Mouse (Mus musculus) limb, embryonic 10.5 days (tissue): ENCODE measurements around the gene Sufu. TPM values are rescaled to one million over a fixed set of nuclear protein-coding genes. Genes with fewer than 3 reads are reported as not detected.

Experiments
- DNase-seq: peaks from one replicate; pipeline ENCODE4 v3.0.0-alpha.2; 2017; ENCODE audit warnings: low spot score
- H3K27ac ChIP-seq: fragments of 300-500 bp; sonication (generic); 2 replicates; pipeline ENCODE4 v1.5.1; 2016; ENCODE audit warnings: mild to moderate bottlenecking
- H3K27me3 ChIP-seq: fragments of 300-500 bp; sonication (generic); 2 replicates; pipeline ENCODE4 v1.6.1; 2016; ENCODE audit warnings: low read depth, mild to moderate bottlenecking; ENCODE audit not compliant: poor library complexity, severe bottlenecking
- H3K36me3 ChIP-seq: fragments of 300-500 bp; sonication (generic); 2 replicates; pipeline ENCODE4 v1.6.1; 2016; ENCODE audit warnings: mild to moderate bottlenecking, moderate library complexity
- H3K4me1 ChIP-seq: fragments of 300-500 bp; sonication (generic); 2 replicates; pipeline ENCODE4 v1.6.1; 2016
- H3K4me3 ChIP-seq: fragments of 300-500 bp; sonication (generic); 2 replicates; pipeline ENCODE4 v1.5.1; 2016; ENCODE audit warnings: mild to moderate bottlenecking, moderate library complexity
- H3K9me3 ChIP-seq: fragments of 300-500 bp; sonication (generic); replicated peaks from 2 replicates; pipeline ENCODE4 v1.6.1; 2016; ENCODE audit warnings: mild to moderate bottlenecking
- WGBS: fragments of 180-500 bp; shearing (Covaris S2); methylation state at CpG from one replicate; pipeline ENCODE4 v1.1.7; 2016; 5-methylcytosine and 5-hydroxymethylcytosine counted together
- polyA plus RNA-seq: library from polyadenylated mRNA; unstranded; fragments of >200 nt; fragmentation: Nextera tagmentation; extraction: Ambion mirVana; gene quantifications from 2 replicates; pipeline ENCODE4 v1.2.1, GENCODE M21; 2016

The Sufu gene
- polyA plus RNA-seq, 1 experiment from 2014 or later: 58.5 TPM

DNA sequence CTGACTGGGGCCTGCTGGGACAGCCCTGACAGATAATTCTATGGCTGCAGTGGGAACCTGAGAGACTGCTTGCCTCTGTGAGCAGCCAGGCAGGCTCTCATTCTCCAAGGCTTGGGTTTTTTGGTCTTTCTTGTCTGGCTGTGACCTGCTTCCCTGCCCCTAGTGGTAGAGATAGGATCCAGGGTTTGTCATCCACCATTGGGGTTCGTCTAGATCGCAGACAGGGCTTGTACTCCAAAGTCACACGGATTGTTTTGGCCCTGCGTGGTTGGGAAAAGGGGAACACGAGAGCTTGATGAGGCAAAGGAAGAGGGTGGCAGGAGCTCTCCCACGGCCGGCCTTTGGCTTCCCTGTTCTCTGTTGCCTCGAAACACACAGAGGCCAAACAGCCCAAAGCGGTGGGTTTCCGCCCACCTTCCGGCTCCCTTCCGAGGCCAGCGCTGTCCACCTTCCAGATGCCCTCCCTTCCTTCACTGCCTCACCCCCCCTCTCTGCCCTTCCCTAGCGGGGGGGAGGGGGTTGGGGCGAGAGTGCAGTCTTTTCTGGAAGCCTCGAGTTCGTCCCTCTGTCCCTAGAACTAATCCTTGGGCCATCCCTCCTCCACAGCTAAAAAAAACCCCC is 86.3 kb downstream of the Sufu start:
- Histone ChIP-seq H3K36me3 (peaks cover 77% of the 10 kb centered on the region), H3K9me3 (no peaks in the 10 kb centered on the region), H3K27me3 (no peaks in the 10 kb centered on the region), H3K4me3 (no peak overlapping the region), H3K27ac (0 out of 2 replicates have a peak overlapping the region, but pooled peaks have one; percentile 7), H3K4me1 (peaks cover 68% of the 10 kb centered on the region)
- DNase-seq: no peak
- WGBS: 60% methylated on average over 17 of the region's 17 CpGs

DNA sequence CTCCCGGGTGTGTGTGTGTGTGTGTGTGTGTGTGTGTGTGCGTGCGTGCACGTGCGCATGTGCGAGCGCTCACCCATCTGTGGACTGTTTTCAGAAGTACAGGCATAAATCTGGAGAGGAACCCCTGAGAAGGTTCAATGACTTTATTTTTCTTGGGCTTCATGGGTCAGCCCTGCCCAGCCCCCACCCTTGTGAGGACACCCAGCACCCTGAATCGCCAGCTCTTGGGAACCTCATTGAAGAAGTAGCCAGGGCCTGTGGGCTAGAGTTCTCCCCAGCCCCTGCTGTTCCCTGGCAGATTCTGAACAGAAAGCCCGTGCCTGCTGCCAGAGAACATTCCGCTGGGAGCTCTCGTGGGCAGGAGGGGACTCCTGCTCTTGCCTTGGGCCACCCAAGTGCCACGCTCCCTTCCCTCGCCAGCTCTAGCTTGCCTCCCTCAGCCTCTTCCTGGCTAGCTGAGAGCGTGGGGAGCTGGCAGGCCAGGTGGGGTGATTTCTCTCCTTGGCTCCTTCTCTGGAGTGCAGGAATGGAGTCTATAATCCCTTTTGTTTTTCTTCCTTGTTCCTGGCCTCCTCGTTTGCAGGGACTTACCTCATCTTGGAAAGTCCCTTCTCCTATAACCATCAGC is 87.1 kb downstream of the Sufu start:
- H3K27me3 ChIP-seq: no peaks in the 10 kb centered on the region
- no peak for DNase-seq
- no peaks in the 10 kb centered on the region for H3K9me3 ChIP-seq
- no peak overlapping the region for H3K4me3 ChIP-seq
- H3K27ac ChIP-seq: no peak overlapping the region
- H3K36me3 ChIP-seq: peaks cover 72% of the 10 kb centered on the region
- H3K4me1 ChIP-seq: peaks cover 60% of the 10 kb centered on the region
- 90% methylated on average over 15 of the region's 15 CpGs for WGBS

DNA sequence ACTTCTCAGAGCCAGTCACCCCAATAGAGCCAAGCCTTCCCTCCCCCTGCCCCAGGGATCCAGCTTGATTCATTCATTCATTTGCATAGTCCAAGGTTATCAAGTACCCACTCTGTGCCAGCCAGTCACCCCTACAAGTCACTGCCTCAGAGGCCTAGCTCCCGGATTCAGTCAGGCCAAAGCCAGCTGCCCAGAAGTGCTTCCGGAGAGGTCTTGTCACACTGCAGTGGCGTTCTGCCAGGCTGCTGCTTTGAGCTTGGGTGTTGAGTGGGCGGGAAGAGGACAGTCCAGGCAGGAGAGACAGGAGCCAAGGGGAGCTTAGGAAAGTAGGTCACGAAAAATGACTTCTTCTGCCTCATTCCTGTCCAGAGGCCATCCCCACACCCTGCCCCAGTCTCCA is 87.8 kb downstream of the Sufu start:
- H3K27me3 ChIP-seq: no peaks in the 10 kb centered on the region
- DNase-seq: no peak
- peaks cover 53% of the 10 kb centered on the region for H3K4me1 ChIP-seq
- H3K36me3 ChIP-seq: peaks cover 65% of the 10 kb centered on the region
- no peaks in the 10 kb centered on the region for H3K9me3 ChIP-seq
- H3K4me3 ChIP-seq: no peak overlapping the region
- WGBS: 79% methylated on average over 5 of the region's 5 CpGs
- H3K27ac ChIP-seq: no peak overlapping the region

DNA sequence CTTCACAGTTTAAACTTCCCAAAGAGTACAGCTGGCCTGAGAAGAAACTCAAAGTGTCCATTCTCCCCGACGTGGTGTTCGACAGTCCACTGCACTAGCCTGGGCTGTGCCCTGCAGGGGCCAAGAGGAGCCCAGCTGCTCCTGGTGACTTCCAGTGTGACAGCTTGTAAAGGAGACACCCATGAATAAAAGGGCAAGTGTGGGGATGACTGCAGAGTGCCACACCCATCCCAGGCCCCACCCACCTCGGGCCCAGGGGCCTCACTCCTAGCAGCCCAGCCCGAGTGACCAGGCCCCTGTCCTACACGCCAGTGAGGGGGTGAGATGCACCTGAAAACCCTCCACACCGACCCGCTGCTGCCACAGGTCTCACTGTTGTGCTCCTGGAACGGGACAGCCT is 89.2 kb downstream of the Sufu start:
- H3K27ac ChIP-seq: 0 out of 2 replicates have a peak overlapping the region, but pooled peaks have one; percentile 16
- peaks cover 52% of the 10 kb centered on the region for H3K36me3 ChIP-seq
- no peaks in the 10 kb centered on the region for H3K9me3 ChIP-seq
- H3K27me3 ChIP-seq: no peaks in the 10 kb centered on the region
- no peak for DNase-seq
- no peak overlapping the region for H3K4me3 ChIP-seq
- peaks cover 50% of the 10 kb centered on the region for H3K4me1 ChIP-seq
- whole genome bisulfite sequencing: 71% methylated on average over 9 of the region's 9 CpGs

DNA sequence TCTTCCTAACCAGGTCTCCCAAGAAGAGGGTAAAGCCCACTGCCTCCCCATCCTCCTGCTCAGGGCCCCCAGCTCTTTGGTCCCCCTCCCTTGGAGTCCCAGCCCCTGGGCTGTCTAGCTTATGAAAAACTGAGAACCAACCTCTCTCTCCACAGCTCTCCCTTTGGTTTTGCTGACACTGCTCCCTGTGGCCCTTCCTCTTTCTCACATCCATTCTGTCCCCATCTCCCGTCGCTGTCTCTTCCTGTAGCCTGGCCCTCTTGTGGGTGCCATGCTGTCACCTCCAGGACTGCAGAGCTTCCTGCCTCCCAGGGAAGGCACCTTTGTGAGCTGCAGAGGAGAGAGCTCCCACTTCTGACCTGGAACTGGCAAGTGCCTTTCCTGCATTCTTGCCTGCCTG is 90.0 kb downstream of the Sufu start:
- H3K27ac ChIP-seq: peak overlapping the region; percentile 27; the same call in 1 of the 2 replicates
- H3K36me3 ChIP-seq: peaks cover 48% of the 10 kb centered on the region
- WGBS: 67% methylated on average over 2 of the region's 2 CpGs
- no peaks in the 10 kb centered on the region for H3K27me3 ChIP-seq
- peaks cover 42% of the 10 kb centered on the region for H3K4me1 ChIP-seq
- DNase-seq: no peak
- no peaks in the 10 kb centered on the region for H3K9me3 ChIP-seq
- no peak overlapping the region for H3K4me3 ChIP-seq

DNA sequence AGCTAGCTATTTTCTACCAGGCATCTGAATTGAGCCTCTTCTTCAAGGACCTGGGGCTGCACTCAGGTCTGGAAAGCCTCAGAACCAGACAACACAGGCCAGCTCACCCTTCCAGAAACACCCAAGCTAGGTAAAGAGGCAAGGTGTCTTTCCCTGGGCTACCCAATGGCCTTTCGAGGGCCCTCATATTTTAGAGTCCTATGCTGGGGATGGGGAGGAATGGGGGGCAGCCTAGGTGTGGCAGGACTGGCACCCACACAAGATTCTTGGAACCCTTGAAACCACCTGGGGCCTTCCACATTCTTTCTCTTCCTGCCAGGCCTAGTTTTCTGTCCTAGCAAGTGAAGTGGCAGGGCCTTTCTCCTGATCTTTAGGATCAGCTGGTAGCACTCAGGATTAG is 92.8 kb downstream of the Sufu start:
- Histone ChIP-seq H3K36me3 (peaks cover 38% of the 10 kb centered on the region), H3K4me3 (no peak overlapping the region), H3K9me3 (no peaks in the 10 kb centered on the region), H3K4me1 (peaks cover 22% of the 10 kb centered on the region), H3K27me3 (no peaks in the 10 kb centered on the region), H3K27ac (peak overlapping the region; percentile 25; the same call in 1 of the 2 replicates)
- DNase-seq: no peak
- WGBS: 94% methylated on average over 1 of the region's 1 CpGs

DNA sequence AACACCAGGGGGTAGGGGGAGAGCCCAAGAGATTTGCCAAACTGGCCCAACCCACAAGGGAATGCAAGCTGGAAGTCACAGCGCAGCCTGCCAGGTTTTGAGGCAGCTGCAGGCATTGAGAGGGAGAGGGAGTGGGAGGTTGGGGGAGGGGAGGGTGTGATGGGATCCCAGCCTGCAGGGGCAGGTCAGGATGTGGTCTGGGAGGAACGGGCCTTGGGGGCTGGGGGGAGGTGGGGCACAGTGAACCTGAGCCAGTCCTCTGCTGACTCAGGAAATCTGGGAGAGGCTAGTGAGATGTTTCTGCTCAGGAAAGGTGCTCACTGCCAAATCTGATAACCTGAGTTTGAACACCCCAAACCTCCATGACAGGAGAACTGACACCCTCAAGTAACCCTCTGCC is 93.9 kb downstream of the Sufu start:
- Histone ChIP-seq H3K9me3 (no peaks in the 10 kb centered on the region), H3K36me3 (peaks cover 26% of the 10 kb centered on the region), H3K27me3 (no peaks in the 10 kb centered on the region), H3K4me3 (no peak overlapping the region), H3K27ac (peak overlapping the region; percentile 61; the same call in 1 of the 2 replicates), H3K4me1 (peaks cover 20% of the 10 kb centered on the region)
- peak; percentile 55 for DNase-seq
- WGBS: 7% methylated on average over 2 of the region's 2 CpGs

DNA sequence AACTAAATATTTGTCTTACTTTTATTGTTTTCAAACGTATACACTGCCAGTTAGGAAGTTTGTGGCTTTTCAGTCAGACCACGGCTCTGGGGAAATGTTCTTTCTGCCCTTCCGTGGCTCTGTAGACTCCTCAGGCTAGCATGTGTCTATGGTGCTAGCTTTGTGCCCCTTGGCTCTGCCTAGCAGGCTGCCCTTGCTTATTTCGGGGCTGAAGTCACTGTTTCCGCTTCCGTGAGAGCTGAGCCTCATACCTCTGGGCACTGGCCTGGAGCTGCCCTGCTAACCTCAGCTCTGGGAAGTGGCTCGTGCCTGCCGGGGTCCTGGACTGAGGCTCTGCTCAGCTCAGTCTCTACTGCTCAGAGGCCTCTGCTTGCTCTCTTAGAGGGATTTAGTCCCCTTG is 98.4 kb downstream of the Sufu start:
- no peak for DNase-seq
- WGBS: 85% methylated on average over 8 of the region's 8 CpGs
- Histone ChIP-seq H3K36me3 (no peaks in the 10 kb centered on the region), H3K4me1 (peaks cover 15% of the 10 kb centered on the region), H3K27me3 (no peaks in the 10 kb centered on the region), H3K4me3 (no peak overlapping the region), H3K9me3 (no peaks in the 10 kb centered on the region), H3K27ac (no peak overlapping the region)

DNA sequence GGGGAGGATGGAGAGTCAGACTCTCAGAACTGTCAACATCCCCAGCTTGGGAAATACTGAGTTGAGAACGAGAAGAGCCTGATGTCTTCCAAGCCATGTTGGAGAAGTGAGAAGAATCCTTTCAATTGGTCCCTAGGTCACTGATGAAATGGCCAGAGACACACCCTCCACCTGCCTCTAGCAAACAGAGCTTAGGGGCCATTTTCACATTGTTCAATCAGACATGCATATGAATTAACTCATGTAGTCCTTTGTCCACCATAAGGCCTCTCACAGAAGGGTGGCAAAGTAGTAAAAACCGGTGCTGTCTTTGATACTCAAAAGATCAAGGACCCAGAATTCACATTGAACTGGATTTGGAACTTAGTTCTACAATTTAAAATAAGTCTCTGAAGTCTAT is 100.5 kb downstream of the Sufu start:
- peaks cover 12% of the 10 kb centered on the region for H3K4me1 ChIP-seq
- no peaks in the 10 kb centered on the region for H3K27me3 ChIP-seq
- 79% methylated on average over 2 of the region's 2 CpGs for whole genome bisulfite sequencing
- H3K9me3 ChIP-seq: no peaks in the 10 kb centered on the region
- no peak for DNase-seq
- no peak overlapping the region for H3K27ac ChIP-seq
- H3K36me3 ChIP-seq: no peaks in the 10 kb centered on the region
- no peak overlapping the region for H3K4me3 ChIP-seq

DNA sequence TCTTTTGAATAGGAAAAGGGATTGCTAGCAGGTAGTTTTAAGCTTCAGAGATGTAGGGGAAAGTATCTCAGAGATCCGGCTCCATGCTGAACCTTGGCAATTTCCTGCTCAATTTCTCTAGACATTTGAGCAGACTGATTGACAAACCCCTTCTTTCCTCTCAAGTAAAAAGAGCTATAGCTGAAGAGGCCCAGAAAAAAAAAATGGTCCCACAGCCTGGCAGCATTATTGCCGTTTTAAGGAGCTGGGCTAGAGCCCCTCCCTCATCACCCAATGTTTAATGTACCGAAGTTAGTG is 102.8 kb downstream of the Sufu start:
- Histone ChIP-seq H3K4me3 (peak overlapping the region; percentile 72), H3K36me3 (0 out of 2 replicates have a peak, but pooled peaks cover under 1% of the 10 kb centered on the region), H3K27me3 (no peaks in the 10 kb centered on the region), H3K9me3 (no peaks in the 10 kb centered on the region), H3K27ac (peak overlapping the region; percentile 96), H3K4me1 (peaks cover 35% of the 10 kb centered on the region)
- DNase-seq: no peak
- 5% methylated on average over 3 of the region's 3 CpGs for WGBS

DNA sequence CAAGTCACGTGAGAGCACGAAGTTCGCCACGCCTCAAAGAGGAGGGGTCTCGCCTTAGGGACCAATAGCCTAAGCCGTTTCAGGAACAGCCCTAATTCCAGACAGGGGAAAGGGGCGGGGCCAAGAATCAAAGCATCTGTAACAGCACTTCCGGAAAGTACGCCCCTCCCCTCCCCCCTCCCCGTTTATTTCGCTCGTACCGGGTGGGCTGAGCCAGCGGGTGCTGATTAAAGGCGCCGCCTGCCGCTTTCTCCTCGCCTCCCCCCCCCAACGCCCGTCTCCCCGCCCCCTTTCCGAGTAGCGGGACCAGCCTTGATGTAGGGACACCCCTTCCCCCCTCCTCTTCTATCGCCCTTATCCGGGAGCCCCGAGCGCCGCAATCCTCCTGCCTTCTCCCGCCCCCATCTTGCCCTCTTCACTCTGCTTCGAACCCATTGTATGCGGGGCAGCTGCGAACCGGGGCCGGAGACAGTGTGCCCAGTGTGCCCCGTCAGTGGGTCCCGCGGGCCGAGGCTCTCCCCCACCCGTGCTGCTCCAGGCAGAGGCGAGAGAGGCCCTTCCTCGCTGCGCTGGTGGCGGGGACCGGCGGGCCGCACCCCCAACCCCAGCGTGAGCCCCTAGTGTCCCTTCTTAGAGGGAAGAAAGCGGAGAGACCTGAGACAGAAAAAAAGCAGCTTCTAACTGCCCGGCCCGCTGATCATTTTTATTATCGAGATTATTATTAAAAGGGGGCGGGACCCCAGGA is 103.3 kb downstream of the Sufu start:
- H3K9me3 ChIP-seq: no peaks in the 10 kb centered on the region
- peak overlapping the region; percentile 96 for H3K27ac ChIP-seq
- peaks cover 40% of the 10 kb centered on the region for H3K4me1 ChIP-seq
- peaks cover 5% of the 10 kb centered on the region; the same call in 1 of the 2 replicates for H3K36me3 ChIP-seq
- H3K27me3 ChIP-seq: no peaks in the 10 kb centered on the region
- DNase-seq: peak; percentile 99
- H3K4me3 ChIP-seq: peak overlapping the region; percentile 72
- WGBS: 1% methylated on average over 52 of the region's 52 CpGs

DNA sequence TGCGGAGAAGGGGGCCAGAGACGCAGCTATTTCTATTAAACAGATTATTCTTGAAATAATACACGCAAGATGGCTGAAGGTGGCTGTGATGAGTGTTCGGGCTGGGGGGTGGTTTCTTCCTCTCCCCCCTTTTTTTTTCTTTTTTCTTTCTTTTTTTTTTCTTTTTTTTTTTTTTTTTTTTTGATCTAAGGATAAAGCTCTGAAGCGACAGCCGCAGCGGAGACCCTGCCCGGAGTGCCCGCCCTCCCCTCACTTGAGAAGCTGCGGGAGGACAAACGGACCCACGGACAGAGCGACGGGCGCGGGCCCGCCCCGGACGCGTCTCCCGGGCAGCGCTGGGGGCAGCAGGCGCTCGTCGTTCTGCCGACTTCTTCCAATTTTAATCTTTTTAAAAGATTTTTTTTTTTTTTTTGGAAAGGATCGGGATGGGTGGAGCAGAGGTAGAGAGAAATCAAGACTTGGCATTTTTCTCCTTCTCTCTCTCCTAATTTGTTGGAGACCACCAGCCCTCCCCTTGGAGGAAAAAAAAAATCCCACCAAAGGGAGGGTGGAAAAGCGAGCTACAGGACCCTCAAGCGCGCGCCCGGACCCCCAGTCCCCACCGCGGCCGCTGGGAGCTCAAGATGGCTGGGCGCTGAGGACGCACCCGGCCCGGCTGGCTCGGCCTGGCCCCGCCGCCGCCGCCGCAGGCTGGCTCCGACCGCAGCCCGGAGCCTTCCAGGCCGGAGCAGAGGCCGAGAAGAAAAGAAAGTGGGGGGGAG is 104.1 kb downstream of the Sufu start:
- WGBS: under 1% methylated on average over 49 of the region's 50 CpGs
- H3K27ac ChIP-seq: peak overlapping the region; percentile 96
- H3K4me1 ChIP-seq: peaks cover 47% of the 10 kb centered on the region
- H3K36me3 ChIP-seq: peaks cover 13% of the 10 kb centered on the region
- DNase-seq: peak; percentile 82
- H3K4me3 ChIP-seq: peak overlapping the region; percentile 72
- H3K27me3 ChIP-seq: no peaks in the 10 kb centered on the region
- no peaks in the 10 kb centered on the region for H3K9me3 ChIP-seq
